Mouse (Mus musculus): Measurements from ENCODE around the gene P2ry4.

DNA sequence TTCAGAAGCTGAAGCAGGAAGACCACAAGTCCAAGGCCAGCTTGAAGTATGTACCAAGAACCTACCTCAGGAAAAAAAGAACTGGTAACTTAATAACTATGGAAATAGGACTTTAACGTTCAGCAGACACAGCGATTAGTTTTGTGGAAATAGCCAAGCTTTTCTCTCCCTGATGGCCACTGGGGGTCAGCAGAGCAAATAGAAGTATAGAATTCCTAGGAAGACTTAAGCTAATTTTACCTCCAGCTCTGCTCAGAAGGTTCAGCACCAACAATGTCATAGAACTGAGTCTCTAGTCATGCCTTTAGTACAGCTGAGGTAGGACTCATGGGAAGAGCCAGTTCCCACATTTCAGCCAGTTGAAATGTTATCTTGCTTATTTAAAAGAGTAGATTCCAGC, 26.7 kb upstream of the P2ry4 start:
- TF ChIP-seq CTCF (IDR thresholded peaks at IDR 0.05; ENCODE audit: low read depth, low read length) = no peak
- TF ChIP-seq GATA2 (IDR thresholded peaks at IDR 0.05; ENCODE audit: borderline replicate concordance, low read depth, low read length) = no peak
- TF ChIP-seq GATA1 (IDR thresholded peaks at IDR 0.05; ENCODE audit: borderline replicate concordance, low read length) = no peak
- TF ChIP-seq TAL1 (conservative IDR thresholded peaks at IDR 0.05; ENCODE audit: low read depth, low read length) = no peak
